Mouse (Mus musculus) bone marrow, adult 2 months (tissue): Measurements from ENCODE around the gene Usp42.

ENCODE experiments used
- CTCF ChIP-seq: fragments of 200-500 bp; IDR thresholded peaks from 2 replicates; pipeline ENCODE4 v1.5.1; 2011; ENCODE audit warnings: low read length, control low read depth; ENCODE audit not compliant: control insufficient read depth, insufficient read depth
- POLR2A ChIP-seq: fragments of 200-500 bp; IDR thresholded peaks from 2 replicates; pipeline ENCODE4 v1.6.1; 2011; ENCODE audit warnings: low read depth, mild to moderate bottlenecking, control low read depth, low read length, borderline replicate concordance; ENCODE audit not compliant: control insufficient read depth

GRCm38 (mm10) chr5:143730915-143731314, 1.2 kb downstream of the Usp42 start:
- no peak for TF ChIP-seq CTCF
- TF ChIP-seq POLR2A = no peak
